In genomic region chr2:5477525-5477924, GRCm38 (mm10) we compare ENCODE assay signal across 19 mouse cellular contexts.
DNase-seq lines count a peak whose midpoint lies in the region; ATAC-seq and TF ChIP-seq lines count a peak whose summit lies in the region.
"Had no signal": no experiment of that assay in that cellular context is flagged by ENCODE, and none has a peak within 500 bp of the region (broad histone marks: within the 10 kb centered on the region; RNA-seq: fewer than 3 reads in every experiment).

No protein-coding gene starts in this region.

- TF ChIP-seq POLR2A in ES-Bruce4 (IDR thresholded peaks at IDR 0.05; ENCODE audit: insufficient read depth, low read length) = no peak

- no peak overlapping the region for H3K4me2 ChIP-seq in embryonic facial prominence, embryonic 13.5 days
- H3K4me2 ChIP-seq: embryonic facial prominence, embryonic 12.5 days; forebrain, embryonic 13.5 days; forebrain, embryonic 15.5 days had no signal

- intact Hi-C loops in heart, postnatal 14 days (cut with DNase I) = no loop called here

- DNase-seq in heart, adult 11 months = peak; percentile 61
- no peak for DNase-seq in heart, postnatal 14 days
- no peak for DNase-seq in frontal cortex, postnatal 25 days (ENCODE audit: low spot score in 2 of 2)
- no peak for DNase-seq in right cerebral cortex, postnatal 10 days (ENCODE audit: low spot score in 2 of 2)
- DNase-seq: adrenal gland, adult 8-10 months; adrenal gland, postnatal 14 days; adrenal gland, postnatal 36 days; cerebellum, adult 11-12 months; cerebellum, adult 2 months; cerebellum, adult 9-10 months; forebrain, postnatal 0 days had no signal

- no peak for TF ChIP-seq EP300 in ES-Bruce4 (IDR thresholded peaks at IDR 0.05; ENCODE audit: insufficient read depth, low read depth, low read length)

- 50% methylated on average over 1 of the region's 1 CpGs for WGBS in embryonic facial prominence, embryonic 13.5 days

- H3K9ac ChIP-seq in ES-Bruce4 (ENCODE audit: low read depth, poor library complexity, severe bottlenecking) = no peak overlapping the region
- H3K9ac ChIP-seq in embryonic facial prominence, embryonic 13.5 days = no peak overlapping the region
- H3K9ac ChIP-seq: embryonic facial prominence, embryonic 12.5 days; forebrain, embryonic 13.5 days; forebrain, embryonic 15.5 days; forebrain, postnatal 0 days had no signal

- peak overlapping the region; percentile 68 for H3K27ac ChIP-seq in ES-Bruce4 (ENCODE audit: insufficient read depth, low read length)
- peak overlapping the region; percentile 14; the same call in 1 of the 2 replicates for H3K27ac ChIP-seq in embryonic facial prominence, embryonic 13.5 days
- H3K27ac ChIP-seq: embryonic facial prominence, embryonic 12.5 days; forebrain, embryonic 13.5 days; forebrain, embryonic 15.5 days had no signal

- H3K36me3 ChIP-seq in ES-Bruce4 (ENCODE audit: control insufficient read depth, insufficient read depth, low read length, poor library complexity, severe bottlenecking) = no peaks in the 10 kb centered on the region
- no peaks in the 10 kb centered on the region for H3K36me3 ChIP-seq in embryonic facial prominence, embryonic 13.5 days
- H3K36me3 ChIP-seq: embryonic facial prominence, embryonic 12.5 days; forebrain, embryonic 15.5 days; G1E had no signal

- no peaks in the 10 kb centered on the region for H3K9me3 ChIP-seq in ES-Bruce4 (replicated peaks; ENCODE audit: control insufficient read depth, insufficient read depth, low read length, poor library complexity, severe bottlenecking)
- no peaks in the 10 kb centered on the region for H3K9me3 ChIP-seq in embryonic facial prominence, embryonic 13.5 days
- H3K9me3 ChIP-seq: embryonic facial prominence, embryonic 12.5 days; forebrain, embryonic 13.5 days; forebrain, embryonic 15.5 days; G1E had no signal

- no peaks in the 10 kb centered on the region for H3K27me3 ChIP-seq in ES-Bruce4 (ENCODE audit: control insufficient read depth, insufficient read depth, low read length, poor library complexity, severe bottlenecking)
- no peaks in the 10 kb centered on the region for H3K27me3 ChIP-seq in embryonic facial prominence, embryonic 13.5 days
- H3K27me3 ChIP-seq: embryonic facial prominence, embryonic 12.5 days; forebrain, embryonic 13.5 days; forebrain, embryonic 15.5 days; Patski had no signal

- H3K4me1 ChIP-seq in ES-Bruce4 (ENCODE audit: control insufficient read depth, insufficient read depth, low read length) = peaks cover 14% of the 10 kb centered on the region
- no peaks in the 10 kb centered on the region; the same call in 1 of the 2 replicates for H3K4me1 ChIP-seq in embryonic facial prominence, embryonic 13.5 days
- H3K4me1 ChIP-seq: forebrain, embryonic 13.5 days; forebrain, embryonic 15.5 days had no signal

- H3K4me3 ChIP-seq in ES-Bruce4 (ENCODE audit: low read depth, low read length) = no peak overlapping the region
- H3K4me3 ChIP-seq in embryonic facial prominence, embryonic 13.5 days = no peak overlapping the region
- H3K4me3 ChIP-seq: embryonic facial prominence, embryonic 12.5 days; forebrain, embryonic 13.5 days; forebrain, embryonic 15.5 days had no signal

- ATAC-seq in embryonic facial prominence, embryonic 13.5 days (ENCODE audit: insufficient number of reproducible peaks, insufficient read depth, low FRiP score, low TSS enrichment, low read depth) = 0 out of 2 replicates have a peak, but pooled peaks have one; percentile 26
- ATAC-seq: activated CD4-positive, CD25-positive, alpha-beta regulatory T cell, adult 4 months; forebrain, embryonic 13.5 days; forebrain, embryonic 15.5 days; forebrain, postnatal 0 days; Patski had no signal

- no peak for TF ChIP-seq CTCF in ES-Bruce4 (IDR thresholded peaks at IDR 0.05; ENCODE audit: low read depth, low read length)
